Mouse (Mus musculus): ENCODE measurements around the gene Slc7a6os. TPM values are rescaled to one million over a fixed set of nuclear protein-coding genes. Genes with fewer than 3 reads are reported as not detected.

Gene Slc7a6os
- total and polyA plus RNA-seq, 3 experiments, result 38.7 to 65.1 (median 62.5) TPM

DNA sequence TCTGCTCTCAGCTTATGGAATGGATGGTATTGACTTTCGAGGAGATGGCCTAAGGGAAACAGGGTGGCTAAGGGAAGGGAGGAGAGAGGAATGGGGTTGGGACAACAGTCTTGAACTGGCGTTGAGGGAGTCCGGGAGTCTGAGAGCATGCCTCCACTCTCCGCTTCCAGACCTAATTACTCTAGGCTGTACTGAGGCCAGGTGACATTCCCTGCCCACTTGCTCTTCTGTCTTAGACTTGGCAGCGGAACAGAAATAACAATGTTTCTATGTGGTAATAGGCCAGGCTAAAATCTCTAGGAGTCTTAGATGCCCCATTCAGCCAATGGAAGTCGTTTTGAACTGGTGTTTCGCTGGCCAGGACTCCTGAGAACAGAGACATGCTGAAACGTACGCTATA, 59.7 kb downstream of the Slc7a6os start:
- DNase-seq (ENCODE audit: extremely low read depth), result no peak
- no peaks in the 10 kb centered on the region for H3K27me3 ChIP-seq (replicated peaks)
- in situ Hi-C loops (cut with MboI; ENCODE audit: low pct_ligation_motif_present, low pct_unique_long_range_greater_than_20kb, low sequenced_read_pairs) (no loop called here), dilution Hi-C loops (cut with MboI; ENCODE audit: extremely low pct_ligation_motif_present, extremely low pct_unique_long_range_greater_than_20kb, low sequenced_read_pairs) (no loop called here)
- peak overlapping the region; percentile 84 for H3K4me2 ChIP-seq (ENCODE audit: insufficient read depth, low read depth, poor library complexity, severe bottlenecking)
- H3K9me3 ChIP-seq (replicated peaks; ENCODE audit: low read length), result no peaks in the 10 kb centered on the region
- H3K27ac ChIP-seq (ENCODE audit: insufficient read depth, low read depth), result no peak overlapping the region
- H3K79me2 ChIP-seq (replicated peaks; ENCODE audit: control insufficient read depth, extremely low read depth, insufficient read depth, poor library complexity, severe bottlenecking), result no peaks in the 10 kb centered on the region
- H3K36me3 ChIP-seq (replicated peaks in 1 of 2; ENCODE audit: control insufficient read depth in 1 of 2, insufficient read depth in 1 of 2, low read length in 1 of 2), result peaks cover 5 to 21% of the 10 kb centered on the region in 2 experiments
- peak overlapping the region; percentile 74 to 92 (median 88) for H3K4me3 ChIP-seq (replicated peaks in 1 of 3; ENCODE audit: low read depth in 2 of 3, low read length in 2 of 3, poor library complexity in 1 of 3)
- H3K9ac ChIP-seq (ENCODE audit: insufficient read depth, low read depth), result peak overlapping the region; percentile 58; the same call in 1 of the 2 replicates
- TF ChIP-seq JUND (conservative IDR thresholded peaks at IDR 0.05; ENCODE audit: low read depth, low read length) (no peak), USF1 (IDR thresholded peaks at IDR 0.05; ENCODE audit: low read depth, low read length) (no peak), ETS1 (conservative IDR thresholded peaks at IDR 0.05; ENCODE audit: low read depth, low read length) (no peak), IRF4 (IDR thresholded peaks at IDR 0.05; ENCODE audit: low read depth, low read length) (no peak)
- peaks cover 12 to 36% of the 10 kb centered on the region in 2 experiments; a peak in 3 of 4 replicates for H3K4me1 ChIP-seq (ENCODE audit: control insufficient read depth in 1 of 2, insufficient read depth in 2 of 2)

Other genes starting within 250 kb of the Slc7a6os start
- 9.4 and 9.7 TPM in 2 replicates for gene Slc12a4, start 244.8 kb downstream of the Slc7a6os start, total RNA-seq (2012; rRNA removed)
- 2.8 and 4.2 TPM in 2 replicates for gene Slc12a4, start 244.8 kb downstream of the Slc7a6os start, total RNA-seq (2014; rRNA removed)
- 7.2 and 8.1 TPM in 2 replicates for gene Slc12a4, start 244.8 kb downstream of the Slc7a6os start, polyA plus RNA-seq (2012; ENCODE audit: insufficient read length, low read depth)
- gene Dpep3, start 231.5 kb downstream of the Slc7a6os start, total RNA-seq (2012; rRNA removed), result not detected in 2 replicates
- not detected in 2 replicates for gene Dpep3, start 231.5 kb downstream of the Slc7a6os start, total RNA-seq (2014; rRNA removed)
- not detected in 2 replicates for gene Dpep3, start 231.5 kb downstream of the Slc7a6os start, polyA plus RNA-seq (2012; ENCODE audit: insufficient read length, low read depth)
- gene Dus2, start 219.6 kb downstream of the Slc7a6os start, total RNA-seq (2012; rRNA removed), result 20.9 and 23.2 TPM in 2 replicates
- 20.7 and 23.6 TPM in 2 replicates for gene Dus2, start 219.6 kb downstream of the Slc7a6os start, total RNA-seq (2014; rRNA removed)
- gene Dus2, start 219.6 kb downstream of the Slc7a6os start, polyA plus RNA-seq (2012; ENCODE audit: insufficient read length, low read depth), result 27.2 and 27.7 TPM in 2 replicates
- gene Dpep2nb, start 205.0 kb downstream of the Slc7a6os start, total RNA-seq (2012; rRNA removed), result not detected in 2 replicates
- gene Dpep2nb, start 205.0 kb downstream of the Slc7a6os start, total RNA-seq (2014; rRNA removed), result not detected in 2 replicates
- not detected in 2 replicates for gene Dpep2nb, start 205.0 kb downstream of the Slc7a6os start, polyA plus RNA-seq (2012; ENCODE audit: insufficient read length, low read depth)
- 19.8 and 23.3 TPM in 2 replicates for gene Ddx28, start 199.1 kb downstream of the Slc7a6os start, total RNA-seq (2012; rRNA removed)
- 21.6 and 21.8 TPM in 2 replicates for gene Ddx28, start 199.1 kb downstream of the Slc7a6os start, total RNA-seq (2014; rRNA removed)
- 15.5 and 16.3 TPM in 2 replicates for gene Ddx28, start 199.1 kb downstream of the Slc7a6os start, polyA plus RNA-seq (2012; ENCODE audit: insufficient read length, low read depth)
- 25.5 and 29.0 TPM in 2 replicates for gene Nfatc3, start 152.1 kb downstream of the Slc7a6os start, total RNA-seq (2012; rRNA removed)
- 32.9 and 37.8 TPM in 2 replicates for gene Nfatc3, start 152.1 kb downstream of the Slc7a6os start, total RNA-seq (2014; rRNA removed)
- gene Nfatc3, start 152.1 kb downstream of the Slc7a6os start, polyA plus RNA-seq (2012; ENCODE audit: insufficient read length, low read depth), result 73.5 and 96.3 TPM in 2 replicates
- 0.21 and 0.30 TPM in 2 replicates for gene Esrp2, start 74.0 kb downstream of the Slc7a6os start, total RNA-seq (2012; rRNA removed)
- not detected in 2 replicates for gene Esrp2, start 74.0 kb downstream of the Slc7a6os start, total RNA-seq (2014; rRNA removed)
- gene Esrp2, start 74.0 kb downstream of the Slc7a6os start, polyA plus RNA-seq (2012; ENCODE audit: insufficient read length, low read depth), result 0.24 and 0.37 TPM in 2 replicates
- gene Pla2g15, start 60.5 kb downstream of the Slc7a6os start, total RNA-seq (2012; rRNA removed), result 6.3 and 7.0 TPM in 2 replicates
- 6.3 and 6.9 TPM in 2 replicates for gene Pla2g15, start 60.5 kb downstream of the Slc7a6os start, total RNA-seq (2014; rRNA removed)
- 7.0 and 8.0 TPM in 2 replicates for gene Pla2g15, start 60.5 kb downstream of the Slc7a6os start, polyA plus RNA-seq (2012; ENCODE audit: insufficient read length, low read depth)
- 24.2 and 27.8 TPM in 2 replicates for gene Slc7a6, start 42.1 kb downstream of the Slc7a6os start, total RNA-seq (2012; rRNA removed)
- gene Slc7a6, start 42.1 kb downstream of the Slc7a6os start, total RNA-seq (2014; rRNA removed), result 29.5 and 32.6 TPM in 2 replicates
- gene Slc7a6, start 42.1 kb downstream of the Slc7a6os start, polyA plus RNA-seq (2012; ENCODE audit: insufficient read length, low read depth), result 61.8 and 67.1 TPM in 2 replicates
- 83.7 and 87.3 TPM in 2 replicates for gene Prmt7, start within 50 bp of the Slc7a6os start, total RNA-seq (2012; rRNA removed)
- 69.5 and 73.9 TPM in 2 replicates for gene Prmt7, start within 50 bp of the Slc7a6os start, total RNA-seq (2014; rRNA removed)
- gene Prmt7, start within 50 bp of the Slc7a6os start, polyA plus RNA-seq (2012; ENCODE audit: insufficient read length, low read depth), result 48.4 and 56.5 TPM in 2 replicates
- gene Smpd3, start 127.1 kb upstream of the Slc7a6os start, total RNA-seq (2012; rRNA removed), result 0.21 and 0.25 TPM in 2 replicates
- 0.16 and 0.23 TPM in 2 replicates for gene Smpd3, start 127.1 kb upstream of the Slc7a6os start, total RNA-seq (2014; rRNA removed)
- gene Smpd3, start 127.1 kb upstream of the Slc7a6os start, polyA plus RNA-seq (2012; ENCODE audit: insufficient read length, low read depth), result 0.16 and 0.19 TPM in 2 replicates
- 1.6 and 1.8 TPM in 2 replicates for gene Zfp90, start 204.4 kb upstream of the Slc7a6os start, total RNA-seq (2012; rRNA removed)
- 3.5 and 4.1 TPM in 2 replicates for gene Zfp90, start 204.4 kb upstream of the Slc7a6os start, total RNA-seq (2014; rRNA removed)
- gene Zfp90, start 204.4 kb upstream of the Slc7a6os start, polyA plus RNA-seq (2012; ENCODE audit: insufficient read length, low read depth), result 2.8 and 3.0 TPM in 2 replicates

Data from CH12.LX (cell line).